Mouse (Mus musculus) CH12.LX (cell line): ENCODE data around the gene Map2. TPM values are rescaled to one million over a fixed set of nuclear protein-coding genes. Genes with fewer than 3 reads are reported as not detected.

Experiments
- DNase-seq: peaks from one replicate; pipeline ENCODE4 v3.0.0-alpha.2; 2013; ENCODE audit errors: extremely low read depth
- H3K27ac ChIP-seq: 2 replicates; pipeline ENCODE4 v1.5.1; 2012; ENCODE audit warnings: low read depth, mild to moderate bottlenecking, control low read depth, moderate library complexity; ENCODE audit not compliant: insufficient read depth
- H3K27me3 ChIP-seq: replicated peaks from 2 replicates; pipeline ENCODE3; 2012; ENCODE audit warnings: inconsistent platforms
- H3K36me3 ChIP-seq, 2 experiments: replicated peaks in 1 of 2; 2 replicates each; pipeline versions ENCODE3 to v1.6.1; 2012; ENCODE audit warnings: inconsistent platforms in 1 of 2, low read length in 1 of 2, mild to moderate bottlenecking in 1 of 2, mixed read lengths in 1 of 2, moderate library complexity in 1 of 2; ENCODE audit not compliant: control insufficient read depth in 1 of 2, insufficient read depth in 1 of 2
- H3K4me1 ChIP-seq, 2 experiments: 2 replicates each; pipeline ENCODE4 v1.6.1; 2012; ENCODE audit warnings: inconsistent platforms in 1 of 2, moderate library complexity in 1 of 2; ENCODE audit not compliant: insufficient read depth in 2 of 2, control insufficient read depth in 1 of 2
- H3K4me2 ChIP-seq: 2 replicates; pipeline ENCODE4 v1.6.1; 2012; ENCODE audit warnings: low read depth, mild to moderate bottlenecking, control low read depth; ENCODE audit not compliant: poor library complexity, insufficient read depth, severe bottlenecking
- H3K4me3 ChIP-seq, 3 experiments: fragments of 150-350 bp in 1 of 3; sonication (generic) in 1 of 3; replicated peaks in 1 of 3; 2 replicates each; pipeline versions ENCODE3 to v1.5.1; 2011 to 2012; ENCODE audit warnings: low read depth in 2 of 3, low read length in 2 of 3, mild to moderate bottlenecking in 2 of 3, moderate library complexity in 2 of 3, control low read depth in 1 of 3, improper control_type of control experiment in 1 of 3, inconsistent platforms in 1 of 3, mixed read lengths in 1 of 3; ENCODE audit not compliant: poor library complexity in 1 of 3
- H3K79me2 ChIP-seq: replicated peaks from 2 replicates; pipeline ENCODE4 v1.6.1; 2012; ENCODE audit warnings: mild to moderate bottlenecking, moderate library complexity; ENCODE audit not compliant: control insufficient read depth, poor library complexity, insufficient read depth, severe bottlenecking; ENCODE audit errors: extremely low read depth
- H3K9ac ChIP-seq: 2 replicates; pipeline ENCODE4 v1.6.1; 2012; ENCODE audit warnings: low read depth, mild to moderate bottlenecking, control low read depth, moderate library complexity; ENCODE audit not compliant: insufficient read depth
- H3K9me3 ChIP-seq: replicated peaks from 2 replicates; pipeline ENCODE3; 2012; ENCODE audit warnings: low read length, inconsistent platforms, mixed read lengths
- CHD1 ChIP-seq: IDR thresholded peaks from 2 replicates; pipeline ENCODE4 v1.6.1; 2012; ENCODE audit warnings: low read depth, low read length, improper control_type of control experiment, inconsistent platforms
- ELF1 ChIP-seq: IDR thresholded peaks from 2 replicates; pipeline ENCODE4 v1.6.1; 2014; ENCODE audit warnings: low read depth, mild to moderate bottlenecking, inconsistent platforms, low read length, improper control_type of control experiment
- ETS1 ChIP-seq: conservative IDR thresholded peaks from 2 replicates; pipeline ENCODE4 v1.6.1; 2012; ENCODE audit warnings: low read depth, mild to moderate bottlenecking, inconsistent platforms, low read length, improper control_type of control experiment, moderate library complexity
- HCFC1 ChIP-seq: IDR thresholded peaks from 2 replicates; pipeline ENCODE4 v1.6.1; 2012; ENCODE audit warnings: low read depth, mild to moderate bottlenecking, inconsistent platforms, low read length, improper control_type of control experiment
- JUN ChIP-seq: IDR thresholded peaks from 2 replicates; pipeline ENCODE4 v1.6.1; 2011; ENCODE audit warnings: low read depth, mild to moderate bottlenecking, low read length, improper control_type of control experiment, moderate library complexity; ENCODE audit not compliant: insufficient read depth
- MAZ ChIP-seq: IDR thresholded peaks from 2 replicates; pipeline ENCODE4 v1.6.1; 2012; ENCODE audit warnings: low read depth, mild to moderate bottlenecking, inconsistent platforms, low read length, improper control_type of control experiment, moderate library complexity
- MXI1 ChIP-seq: IDR thresholded peaks from 2 replicates; pipeline ENCODE4 v1.6.1; 2011; ENCODE audit warnings: mild to moderate bottlenecking, low read depth, low read length, improper control_type of control experiment
- MYC ChIP-seq: IDR thresholded peaks from 2 replicates; pipeline ENCODE4 v1.6.1; 2011; ENCODE audit warnings: low read depth, mild to moderate bottlenecking, improper control_type of control experiment, low read length
- POLR2AphosphoS2 ChIP-seq: IDR thresholded peaks from 2 replicates; pipeline ENCODE4 v1.6.1; 2011; ENCODE audit warnings: low read depth, low read length, improper control_type of control experiment
- TCF12 ChIP-seq: IDR thresholded peaks from 2 replicates; pipeline ENCODE4 v1.6.1; 2014; ENCODE audit warnings: low read depth, mild to moderate bottlenecking, inconsistent platforms, low read length, improper control_type of control experiment
- ZC3H11A ChIP-seq: IDR thresholded peaks from 2 replicates; pipeline ENCODE4 v1.6.1; 2012; ENCODE audit warnings: low read depth, mild to moderate bottlenecking, inconsistent platforms, low read length, improper control_type of control experiment
- ZKSCAN1 ChIP-seq: IDR thresholded peaks from 2 replicates; pipeline ENCODE4 v1.6.1; 2012; ENCODE audit warnings: low read depth, inconsistent platforms, low read length, improper control_type of control experiment, borderline replicate concordance
- ZMIZ1 ChIP-seq: IDR thresholded peaks from 2 replicates; pipeline ENCODE4 v1.6.1; 2012; ENCODE audit warnings: low read depth, mild to moderate bottlenecking, inconsistent platforms, low read length, improper control_type of control experiment
- dilution Hi-C: fragments of 300-500 bp; cut with MboI; formaldehyde crosslinking; loops from 2 replicates; pipeline ENCODE4 v1.14.3; 2020; ENCODE audit warnings: low sequenced_read_pairs; ENCODE audit not compliant: extremely low pct_unique_long_range_greater_than_20kb, extremely low pct_ligation_motif_present
- in situ Hi-C: fragments of 300-500 bp; cut with MboI; formaldehyde crosslinking; loops from 3 replicates; pipeline ENCODE4 v1.14.3; 2019; ENCODE audit warnings: low sequenced_read_pairs, low pct_ligation_motif_present, low pct_unique_long_range_greater_than_20kb, mixed read lengths
- polyA plus RNA-seq: library from polyadenylated mRNA; unstranded; fragments of >175 nt; gene quantifications from 2 replicates; pipeline ENCODE4 v1.2.1, GENCODE M21; 2012; ENCODE audit warnings: low read depth; ENCODE audit not compliant: insufficient read length
- total RNA-seq, 2 experiments: library from RNA; depleted of rRNA; stranded (reverse); fragments of 300-350 nt in 1 of 2; fragments of >200 nt in 1 of 2; gene quantifications; 2 replicates each; pipeline ENCODE4 v1.2.3; 2012 to 2014

Gene Map2
- total and polyA plus RNA-seq, 3 experiments = 1.5 to 6.5 (median 5.9) TPM

DNA sequence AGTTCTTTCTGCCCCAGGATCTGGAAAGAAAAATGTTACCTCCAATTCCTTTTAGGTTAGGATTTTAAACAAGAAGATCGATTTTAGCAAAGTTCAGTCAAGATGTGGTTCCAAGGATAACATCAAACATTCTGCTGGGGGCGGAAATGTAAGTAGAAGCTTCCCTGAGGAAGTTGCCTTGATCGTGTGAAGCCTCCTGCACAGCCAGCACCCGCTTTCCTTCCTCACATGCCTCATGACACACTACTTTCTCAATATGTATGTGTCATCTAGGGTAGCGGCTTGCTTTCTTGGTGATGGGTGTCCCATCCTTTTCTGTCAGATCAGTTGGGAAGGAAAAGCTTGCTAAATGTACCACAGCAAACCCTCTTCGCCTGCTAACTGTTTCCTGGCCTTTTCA lies 256.4 kb downstream of the Map2 start:
- no peak overlapping the region for H3K4me2 ChIP-seq
- no peak overlapping the region for H3K27ac ChIP-seq
- no peak for DNase-seq
- in situ Hi-C loops (no loop called here), dilution Hi-C loops (no loop called here)
- H3K4me3 ChIP-seq = no peak overlapping the region
- no peak overlapping the region for H3K9ac ChIP-seq
- no peaks in the 10 kb centered on the region for H3K79me2 ChIP-seq
- H3K27me3 ChIP-seq = no peaks in the 10 kb centered on the region
- no peaks in the 10 kb centered on the region for H3K9me3 ChIP-seq
- H3K4me1 ChIP-seq = no peaks in the 10 kb centered on the region
- H3K36me3 ChIP-seq = no peaks in the 10 kb centered on the region
- no peak for TF ChIP-seq MXI1
- no peak for TF ChIP-seq ZC3H11A
- TF ChIP-seq, all 38 proteins: peak for 0

GRCm38 (mm10) chr1:66438069-66438468 lies 263.0 kb downstream of the Map2 start:
- H3K27ac ChIP-seq = no peak overlapping the region
- H3K4me2 ChIP-seq = no peak overlapping the region
- H3K4me1 ChIP-seq = peaks cover 0 to 3% of the 10 kb centered on the region in 2 experiments; a peak in 2 of 4 replicates
- dilution Hi-C loops (no loop called here), in situ Hi-C loops (no loop called here)
- H3K36me3 ChIP-seq = no peaks in the 10 kb centered on the region
- no peak overlapping the region for H3K4me3 ChIP-seq
- H3K9ac ChIP-seq = no peak overlapping the region
- no peaks in the 10 kb centered on the region for H3K79me2 ChIP-seq
- no peak for DNase-seq
- H3K9me3 ChIP-seq = no peaks in the 10 kb centered on the region
- TF ChIP-seq HCFC1 (no peak), TCF12 (no peak), ZMIZ1 (no peak), ZKSCAN1 (no peak), CHD1 (no peak)
- H3K27me3 ChIP-seq = no peaks in the 10 kb centered on the region

DNA sequence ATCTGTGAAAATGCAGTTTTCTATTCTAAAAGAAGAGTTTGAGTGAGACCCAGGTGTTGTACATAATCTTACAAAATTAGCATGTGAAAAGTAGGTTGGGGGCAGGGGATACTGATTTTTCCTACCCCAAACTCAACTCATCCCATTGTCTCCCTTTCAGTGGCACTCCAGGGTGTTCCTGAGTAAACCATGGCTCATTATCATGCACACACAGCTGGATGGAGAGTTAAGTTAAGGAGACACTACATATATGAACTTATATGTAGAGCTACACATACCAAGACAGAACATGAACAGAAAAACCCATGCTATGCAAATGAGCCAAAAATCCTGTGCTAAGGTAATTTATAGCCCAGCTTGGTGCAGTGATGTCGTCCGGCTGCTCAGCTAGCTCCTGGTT lies 267.8 kb downstream of the Map2 start:
- H3K4me3 ChIP-seq = no peak overlapping the region
- in situ Hi-C loops (no loop called here), dilution Hi-C loops (no loop called here)
- H3K36me3 ChIP-seq = no peaks in the 10 kb centered on the region
- H3K27me3 ChIP-seq = no peaks in the 10 kb centered on the region
- no peak overlapping the region for H3K27ac ChIP-seq
- H3K79me2 ChIP-seq = no peaks in the 10 kb centered on the region
- no peak for DNase-seq
- H3K9me3 ChIP-seq = no peaks in the 10 kb centered on the region
- H3K4me2 ChIP-seq = no peak overlapping the region
- TF ChIP-seq ELF1 (no peak), ETS1 (no peak), JUN (no peak), CHD1 (no peak), POLR2AphosphoS2 (no peak), MAZ (no peak), MYC (no peak)
- TF ChIP-seq, all 38 proteins: peak for 0
- H3K4me1 ChIP-seq = peaks cover 0 to 5% of the 10 kb centered on the region in 2 experiments; a peak in 2 of 4 replicates
- H3K9ac ChIP-seq = no peak overlapping the region
